Mouse (Mus musculus) liver, embryonic 14.5 days (tissue): Measurements from ENCODE around the gene Ctu2.

Source experiments
- CTCF ChIP-seq: IDR thresholded peaks from 2 replicates; pipeline ENCODE4 v1.5.1; 2016; ENCODE audit warnings: antibody characterized with exemption, low read depth, control low read depth
- EP300 ChIP-seq: IDR thresholded peaks from 2 replicates; pipeline ENCODE4 v1.6.1; 2016; ENCODE audit warnings: antibody characterized with exemption, low read depth

GRCm38 (mm10) chr8:122461473-122462148, 14.3 kb upstream of the Ctu2 start:
- no peak for TF ChIP-seq CTCF
- TF ChIP-seq EP300, result no peak
